Mouse (Mus musculus) megakaryocyte, adult 5-6 weeks (primary cell): ENCODE results near the gene Ube2d1. TPM values are rescaled to one million over a fixed set of nuclear protein-coding genes. Genes with fewer than 3 reads are reported as not detected.
A peak's percentile ranks its signal among the peaks of the same experiment; 100 is the strongest.

Experiments
- ATAC-seq: 2 replicates; pipeline ENCODE4 v1.8.0; 2016; ENCODE audit warnings: mild to moderate bottlenecking, inconsistent platforms; ENCODE audit not compliant: poor library complexity, severe bottlenecking
- total RNA-seq, 2 experiments: library from RNA; stranded (forward) in 1 of 2; stranded (reverse) in 1 of 2; fragments of 153-499, 151-499 nt in 1 of 2; fragments of 221-1000, 200-1000 nt in 1 of 2; gene quantifications; 2 replicates each; pipeline versions ENCODE4 v1.2.3 to v1.2.4; 2015 to 2017

Gene Ube2d1
- total RNA-seq, 2 experiments from 2014 or later = 17.7 to 87.2 TPM

DNA sequence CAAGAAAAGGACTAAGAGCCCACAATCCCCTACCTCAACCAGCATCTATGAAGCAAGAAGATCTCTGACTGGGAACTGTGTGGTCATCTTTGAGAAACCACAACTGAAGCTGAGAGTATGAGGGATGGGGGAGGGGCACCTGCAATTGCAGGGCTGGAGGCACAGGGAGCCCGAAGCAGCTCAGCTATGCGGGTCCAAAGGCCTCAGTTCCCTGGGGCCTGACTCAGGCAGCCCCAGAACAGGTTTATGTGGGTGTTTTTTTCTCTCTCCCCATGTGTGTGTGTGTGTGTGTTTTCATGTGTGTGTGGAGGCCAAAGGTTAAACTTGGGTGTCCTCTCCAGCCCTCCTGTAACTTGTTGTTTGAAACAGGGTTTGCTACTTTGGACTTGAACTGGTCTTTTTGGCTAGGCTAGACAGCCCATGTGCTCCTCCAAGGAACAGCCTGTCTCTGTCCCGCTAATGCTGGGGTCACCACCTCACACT lies 6.2 kb upstream of the Ube2d1 start:
- ATAC-seq = peak; percentile 82

- ATAC-seq = peak; percentile 33
Observed at GRCm38 (mm10) chr10:71284511-71285125, 444 bp downstream of the Ube2d1 start.

DNA sequence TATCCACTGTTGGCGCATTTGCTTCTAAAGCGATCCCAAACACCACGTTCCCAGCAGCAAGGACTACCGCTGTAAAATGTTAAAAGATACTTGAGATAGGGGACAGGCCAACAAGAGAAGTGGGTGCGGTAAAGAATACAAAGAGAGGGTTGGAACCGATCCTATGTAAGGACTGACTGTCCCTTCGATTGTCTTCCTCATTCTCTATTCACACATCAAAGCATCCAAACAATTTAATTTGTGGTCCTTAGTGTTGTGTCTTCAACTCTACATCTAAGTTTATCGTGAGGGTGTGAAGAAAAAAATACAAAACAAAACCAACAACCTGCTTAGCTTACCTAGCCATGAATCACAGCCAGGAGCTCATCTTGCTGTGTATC lies 941 bp downstream of the Ube2d1 start:
- no peak for ATAC-seq

GRCm38 (mm10) chr10:71273008-71273739 lies 11.9 kb downstream of the Ube2d1 start:
- no peak for ATAC-seq

- ATAC-seq = no peak
Observed at GRCm38 (mm10) chr10:71267973-71268372, 17.1 kb downstream of the Ube2d1 start.

GRCm38 (mm10) chr10:71267511-71267910 lies 17.6 kb downstream of the Ube2d1 start:
- no peak for ATAC-seq

GRCm38 (mm10) chr10:71265067-71265466 lies 20.0 kb downstream of the Ube2d1 start:
- no peak for ATAC-seq

GRCm38 (mm10) chr10:71261637-71262036 lies 23.4 kb downstream of the Ube2d1 start:
- ATAC-seq = no peak

DNA sequence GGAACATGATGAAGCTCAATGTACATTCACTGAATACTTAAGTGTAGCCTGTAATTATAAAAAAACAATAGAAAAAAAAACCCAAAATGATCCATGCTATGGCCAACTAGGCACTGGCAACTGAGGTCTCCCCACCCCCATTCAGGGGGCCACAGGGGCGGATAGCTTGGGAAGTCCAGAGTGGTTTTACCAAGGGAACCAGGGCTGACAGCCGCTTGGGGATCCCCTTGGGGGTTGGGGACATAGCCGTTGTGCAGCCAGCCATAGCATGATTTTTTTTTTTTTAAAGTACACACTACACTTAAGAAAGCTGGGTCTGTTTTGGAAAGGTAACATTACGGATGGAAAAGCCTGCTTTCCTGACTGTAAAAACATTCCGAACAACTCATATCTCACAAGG lies 26.1 kb downstream of the Ube2d1 start:
- no peak for ATAC-seq

- ATAC-seq = no peak
Observed at GRCm38 (mm10) chr10:71258516-71258915, 26.5 kb downstream of the Ube2d1 start.

DNA sequence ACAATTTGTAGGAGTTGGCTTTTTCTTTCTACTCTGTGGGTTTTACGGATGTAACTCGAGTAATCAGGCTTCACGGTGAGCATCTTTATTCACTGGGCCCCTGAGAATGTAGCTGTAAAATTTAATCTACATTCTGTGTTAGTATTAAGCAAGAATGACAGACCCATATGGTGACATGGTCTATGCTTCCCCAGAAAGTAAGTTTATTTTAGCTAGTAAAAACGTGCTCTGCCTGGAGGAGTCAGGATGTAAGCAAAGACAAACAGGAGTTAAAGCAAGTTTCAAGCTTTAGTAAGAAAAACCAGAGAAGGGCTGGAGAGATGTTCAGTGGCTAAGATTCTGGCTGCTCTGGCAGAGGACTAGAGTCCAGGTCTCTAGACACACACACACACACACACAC lies 31.9 kb downstream of the Ube2d1 start:
- no peak for ATAC-seq

DNA sequence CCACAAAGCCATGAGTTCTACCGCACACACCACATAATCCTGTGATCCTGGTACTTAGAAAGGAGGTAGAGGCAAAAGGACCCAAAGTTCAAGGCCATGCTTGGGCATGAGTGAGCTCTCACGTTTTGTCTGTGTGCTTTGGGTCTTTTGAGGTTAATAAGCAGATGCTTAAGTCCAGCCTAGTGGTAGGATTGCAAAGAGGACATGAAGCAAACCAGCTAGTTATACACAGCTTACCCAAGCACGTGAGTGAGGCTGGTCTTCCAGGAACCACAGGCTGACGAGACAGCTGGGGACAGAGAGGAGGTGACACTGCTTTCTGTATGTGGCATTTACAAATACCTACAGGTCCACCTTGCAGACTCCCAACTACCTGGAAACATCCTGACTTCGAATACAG lies 32.6 kb downstream of the Ube2d1 start:
- ATAC-seq = no peak

- no peak for ATAC-seq
Observed at GRCm38 (mm10) chr10:71251846-71252245, 33.2 kb downstream of the Ube2d1 start.

DNA sequence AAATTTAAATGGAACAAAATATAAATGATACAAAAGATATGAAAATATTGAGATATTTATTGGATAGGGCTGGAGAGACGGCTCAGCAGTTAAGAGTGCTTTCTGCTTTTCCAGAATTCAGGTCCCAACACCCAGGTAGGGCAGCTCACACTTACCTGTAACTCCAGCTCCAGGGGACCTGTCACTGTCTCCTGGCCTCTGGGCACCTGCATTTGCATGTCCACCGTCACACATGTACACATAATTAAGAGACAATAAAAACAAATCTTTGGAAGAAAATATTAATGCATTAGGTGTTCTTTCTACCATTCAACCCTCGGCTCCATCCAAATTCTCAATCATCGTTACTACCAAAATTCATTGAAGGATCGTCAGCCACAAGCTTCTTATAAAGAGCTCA lies 33.8 kb downstream of the Ube2d1 start:
- no peak for ATAC-seq

GRCm38 (mm10) chr10:71250472-71250871 lies 34.6 kb downstream of the Ube2d1 start:
- ATAC-seq = no peak

GRCm38 (mm10) chr10:71249086-71249880 lies 35.8 kb downstream of the Ube2d1 start:
- no peak for ATAC-seq

GRCm38 (mm10) chr10:71246956-71247355 lies 38.1 kb downstream of the Ube2d1 start:
- ATAC-seq = no peak

- peak; percentile 55 for ATAC-seq
Observed at GRCm38 (mm10) chr10:71239479-71240120, 45.5 kb downstream of the Ube2d1 start.

- ATAC-seq = no peak
Observed at GRCm38 (mm10) chr10:71238240-71238554, 46.9 kb downstream of the Ube2d1 start, which contains the start of gene Tfam. Tfam (minus strand) TSS chr10:71238280.

GRCm38 (mm10) chr10:71237516-71238239 lies 47.4 kb downstream of the Ube2d1 start:
- peak; percentile 97 for ATAC-seq

- no peak for ATAC-seq
Observed at GRCm38 (mm10) chr10:71234071-71234470, 51.0 kb downstream of the Ube2d1 start.
